Mouse (Mus musculus): Measurements from ENCODE around the gene Gm45799. TPM values are rescaled to one million over a fixed set of nuclear protein-coding genes. Genes with fewer than 3 reads are reported as not detected.

Gene Gm45799
- polyA plus RNA-seq, 1 experiment, result 276 TPM

GRCm38 (mm10) chr7:105621646-105622292 is 18.6 kb upstream of the Gm45799 start:
- TF ChIP-seq FLI1 (IDR thresholded peaks at IDR 0.05; ENCODE audit: low read length), result no peak
- TF ChIP-seq GATA1 (IDR thresholded peaks at IDR 0.05; ENCODE audit: borderline replicate concordance, low read length), result no peak
- peaks cover 71% of the 10 kb centered on the region for H3K36me3 ChIP-seq (replicated peaks; ENCODE audit: low read length)

GRCm38 (mm10) chr7:105625397-105625796 is 15.0 kb upstream of the Gm45799 start:
- no peak overlapping the region for H3K4me3 ChIP-seq (replicated peaks)

More at GRCm38 (mm10) chr7:105621646-105622292, 18.6 kb upstream of the Gm45799 start:
- H3K9me3 ChIP-seq, result no peaks in the 10 kb centered on the region
- H3K27me3 ChIP-seq (replicated peaks), result no peaks in the 10 kb centered on the region
- H3K4me3 ChIP-seq (replicated peaks), result no peak overlapping the region
- peaks cover 4% of the 10 kb centered on the region; the same call in 1 of the 2 replicates for H3K4me1 ChIP-seq

GRCm38 (mm10) chr7:105628633-105629032 is 11.7 kb upstream of the Gm45799 start:
- no peaks in the 10 kb centered on the region for H3K9me3 ChIP-seq

More at GRCm38 (mm10) chr7:105625397-105625796, 15.0 kb upstream of the Gm45799 start:
- Histone ChIP-seq H3K9me3 (no peaks in the 10 kb centered on the region), H3K27me3 (replicated peaks) (no peaks in the 10 kb centered on the region), H3K36me3 (replicated peaks; ENCODE audit: low read length) (peaks cover 36% of the 10 kb centered on the region), H3K4me1 (peaks cover 40% of the 10 kb centered on the region)
- TF ChIP-seq FLI1 (IDR thresholded peaks at IDR 0.05; ENCODE audit: low read length) (no peak), GATA1 (IDR thresholded peaks at IDR 0.05; ENCODE audit: borderline replicate concordance, low read length) (no peak)

GRCm38 (mm10) chr7:105632551-105632972 is 7.8 kb upstream of the Gm45799 start:
- Histone ChIP-seq H3K4me3 (replicated peaks) (peak overlapping the region; percentile 95), H3K36me3 (replicated peaks; ENCODE audit: low read length) (peaks cover 25% of the 10 kb centered on the region), H3K4me1 (peaks cover 59% of the 10 kb centered on the region), H3K27me3 (replicated peaks) (peaks cover 16% of the 10 kb centered on the region), H3K9me3 (no peaks in the 10 kb centered on the region)
- TF ChIP-seq FLI1 (IDR thresholded peaks at IDR 0.05; ENCODE audit: low read length), result no peak

More at GRCm38 (mm10) chr7:105628633-105629032, 11.7 kb upstream of the Gm45799 start:
- TF ChIP-seq FLI1 (IDR thresholded peaks at IDR 0.05; ENCODE audit: low read length), result no peak
- TF ChIP-seq GATA1 (IDR thresholded peaks at IDR 0.05; ENCODE audit: borderline replicate concordance, low read length), result no peak
- H3K4me3 ChIP-seq (replicated peaks), result peak overlapping the region; percentile 48
- H3K36me3 ChIP-seq (replicated peaks; ENCODE audit: low read length), result peaks cover 16% of the 10 kb centered on the region
- H3K4me1 ChIP-seq, result peaks cover 57% of the 10 kb centered on the region
- H3K27me3 ChIP-seq (replicated peaks), result peaks cover 16% of the 10 kb centered on the region

GRCm38 (mm10) chr7:105633127-105633800 is 7.1 kb upstream of the Gm45799 start, which contains the start of gene Trim3:
Trim3 (minus strand) TSS chr7:105633571.
- peaks cover 16% of the 10 kb centered on the region for H3K27me3 ChIP-seq (replicated peaks)
- peaks cover 32% of the 10 kb centered on the region for H3K36me3 ChIP-seq (replicated peaks; ENCODE audit: low read length)
- peak within 1 kb of the TSS; percentile 95 for H3K4me3 ChIP-seq (replicated peaks)
- no peaks in the 10 kb centered on the region for H3K9me3 ChIP-seq
- TF ChIP-seq GATA1 (IDR thresholded peaks at IDR 0.05; ENCODE audit: borderline replicate concordance, low read length), result no peak
- no peak for TF ChIP-seq FLI1 (IDR thresholded peaks at IDR 0.05; ENCODE audit: low read length)
- H3K4me1 ChIP-seq, result peaks cover 55% of the 10 kb centered on the region

- Histone ChIP-seq H3K4me3 (replicated peaks) (peak overlapping the region; percentile 95), H3K27me3 (replicated peaks) (peaks cover 16% of the 10 kb centered on the region), H3K36me3 (replicated peaks; ENCODE audit: low read length) (peaks cover 37% of the 10 kb centered on the region), H3K9me3 (no peaks in the 10 kb centered on the region), H3K4me1 (peaks cover 53% of the 10 kb centered on the region)
- TF ChIP-seq FLI1 (IDR thresholded peaks at IDR 0.05; ENCODE audit: low read length), result no peak
- TF ChIP-seq GATA1 (IDR thresholded peaks at IDR 0.05; ENCODE audit: borderline replicate concordance, low read length), result no peak
These were observed 6.6 kb upstream of the Gm45799 start for GRCm38 (mm10) chr7:105633801-105634135.

- Histone ChIP-seq H3K4me3 (replicated peaks) (peak overlapping the region; percentile 95), H3K4me1 (peaks cover 53% of the 10 kb centered on the region), H3K36me3 (replicated peaks; ENCODE audit: low read length) (peaks cover 39% of the 10 kb centered on the region), H3K27me3 (replicated peaks) (peaks cover 16% of the 10 kb centered on the region), H3K9me3 (no peaks in the 10 kb centered on the region)
- no peak for TF ChIP-seq FLI1 (IDR thresholded peaks at IDR 0.05; ENCODE audit: low read length)
- TF ChIP-seq GATA1 (IDR thresholded peaks at IDR 0.05; ENCODE audit: borderline replicate concordance, low read length), result no peak
These were observed 6.0 kb upstream of the Gm45799 start for GRCm38 (mm10) chr7:105634272-105634920.

- no peak overlapping the region for H3K4me3 ChIP-seq (replicated peaks)
- no peaks in the 10 kb centered on the region for H3K9me3 ChIP-seq
- no peak for TF ChIP-seq FLI1 (IDR thresholded peaks at IDR 0.05; ENCODE audit: low read length)
- TF ChIP-seq GATA1 (IDR thresholded peaks at IDR 0.05; ENCODE audit: borderline replicate concordance, low read length), result no peak
- peaks cover 39% of the 10 kb centered on the region for H3K36me3 ChIP-seq (replicated peaks; ENCODE audit: low read length)
- peaks cover 46% of the 10 kb centered on the region for H3K4me1 ChIP-seq
- peaks cover 16% of the 10 kb centered on the region for H3K27me3 ChIP-seq (replicated peaks)
These were observed 4.6 kb upstream of the Gm45799 start for GRCm38 (mm10) chr7:105635726-105636125.

GRCm38 (mm10) chr7:105638776-105639175 is 1.6 kb upstream of the Gm45799 start:
- Histone ChIP-seq H3K9me3 (no peaks in the 10 kb centered on the region), H3K27me3 (replicated peaks) (no peaks in the 10 kb centered on the region), H3K4me1 (peaks cover 60% of the 10 kb centered on the region), H3K4me3 (replicated peaks) (no peak overlapping the region), H3K36me3 (replicated peaks; ENCODE audit: low read length) (peaks cover 54% of the 10 kb centered on the region)
- TF ChIP-seq FLI1 (IDR thresholded peaks at IDR 0.05; ENCODE audit: low read length) (no peak), GATA1 (IDR thresholded peaks at IDR 0.05; ENCODE audit: borderline replicate concordance, low read length) (no peak)

GRCm38 (mm10) chr7:105639304-105639703 is 1.0 kb upstream of the Gm45799 start:
- peak overlapping the region; percentile 99 for H3K4me3 ChIP-seq (replicated peaks)
- peaks cover 59% of the 10 kb centered on the region for H3K36me3 ChIP-seq (replicated peaks; ENCODE audit: low read length)

More at GRCm38 (mm10) chr7:105639304-105639703, 1.0 kb upstream of the Gm45799 start:
- Histone ChIP-seq H3K9me3 (no peaks in the 10 kb centered on the region), H3K4me1 (peaks cover 60% of the 10 kb centered on the region), H3K27me3 (replicated peaks) (no peaks in the 10 kb centered on the region)
- TF ChIP-seq FLI1 (IDR thresholded peaks at IDR 0.05; ENCODE audit: low read length) (no peak), GATA1 (IDR thresholded peaks at IDR 0.05; ENCODE audit: borderline replicate concordance, low read length) (no peak)

Measured in megakaryocyte, embryonic 14.5 days (primary cell).